Mouse (Mus musculus) heart, embryonic 11.5 days (tissue): ENCODE measurements around the gene Dgke. TPM values are rescaled to one million over a fixed set of nuclear protein-coding genes. Genes with fewer than 3 reads are reported as not detected.

Source experiments
- ATAC-seq: fragments of 200-750 bp; cut with Nextera tagmentation; replicated peaks from 2 replicates; pipeline ENCODE4 v1.8.0; 2017; ENCODE audit warnings: moderate library complexity; ENCODE audit not compliant: insufficient number of reproducible peaks, low FRiP score, low TSS enrichment
- H3K27ac ChIP-seq: fragments of 300-500 bp; sonication (generic); 2 replicates; pipeline ENCODE4 v1.5.1; 2014; ENCODE audit warnings: mild to moderate bottlenecking, low read depth, low read length
- H3K27me3 ChIP-seq: fragments of 300-500 bp; sonication (generic); 2 replicates; pipeline ENCODE4 v1.6.1; 2014; ENCODE audit warnings: mild to moderate bottlenecking, low read length, mixed read lengths; ENCODE audit not compliant: control insufficient read depth, insufficient read depth
- H3K36me3 ChIP-seq: fragments of 300-500 bp; sonication (generic); 2 replicates; pipeline ENCODE4 v1.6.1; 2014; ENCODE audit warnings: mild to moderate bottlenecking, low read length, moderate library complexity, mixed read lengths; ENCODE audit not compliant: control insufficient read depth, insufficient read depth
- H3K4me1 ChIP-seq: fragments of 300-500 bp; sonication (generic); 2 replicates; pipeline ENCODE4 v1.6.1; 2014; ENCODE audit warnings: low read length; ENCODE audit not compliant: control insufficient read depth, insufficient read depth
- H3K4me2 ChIP-seq: fragments of 300-500 bp; sonication (generic); 2 replicates; pipeline ENCODE4 v1.6.1; 2014; ENCODE audit warnings: mild to moderate bottlenecking, moderate library complexity
- H3K4me3 ChIP-seq: fragments of 300-500 bp; sonication (generic); 2 replicates; pipeline ENCODE4 v1.5.1; 2014; ENCODE audit warnings: low read depth, low read length
- H3K9ac ChIP-seq: fragments of 300-500 bp; sonication (generic); 2 replicates; pipeline ENCODE4 v1.6.1; 2014; ENCODE audit warnings: mild to moderate bottlenecking, low read depth, low read length, moderate library complexity
- H3K9me3 ChIP-seq: fragments of 300-500 bp; sonication (generic); replicated peaks from 2 replicates; pipeline ENCODE4 v1.6.1; 2016; ENCODE audit warnings: low read length; ENCODE audit not compliant: control insufficient read depth
- WGBS: fragments of 180-500 bp; shearing (Covaris S2); extraction: QIAGEN DNeasy Blood & Tissue Kit; methylation state at CpG from one replicate; pipeline ENCODE4 v1.1.7; 2014; ENCODE audit not compliant: insufficient replicate concordance; 5-methylcytosine and 5-hydroxymethylcytosine counted together
- polyA plus RNA-seq: library from polyadenylated mRNA; unstranded; fragments of >200 nt; fragmentation: Nextera tagmentation; extraction: Ambion mirVana; gene quantifications from 2 replicates; pipeline ENCODE4 v1.2.1, GENCODE M21; 2014

The Dgke gene
- polyA plus RNA-seq, 1 experiment from 2014 or later, result 4.2 TPM

DNA sequence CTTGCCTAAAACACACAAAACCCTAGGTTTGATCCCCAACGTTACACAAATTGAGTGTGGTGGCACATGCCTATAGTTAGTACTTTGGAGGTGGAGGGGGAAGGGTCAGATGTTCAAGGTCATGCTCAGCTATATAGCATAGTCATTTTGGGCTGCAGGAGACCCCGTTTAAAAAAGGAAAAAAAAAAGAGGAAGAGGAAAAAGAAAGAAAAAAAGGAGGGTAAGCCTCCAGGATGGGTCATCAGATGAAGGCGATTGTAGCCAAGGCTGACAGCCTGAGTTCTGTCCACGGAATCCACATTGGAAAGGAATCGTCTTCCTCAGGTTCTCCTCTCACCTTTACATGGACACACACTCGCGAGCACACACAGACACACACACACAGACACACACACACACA is 72.2 kb downstream of the Dgke start:
- H3K4me1 ChIP-seq, result peaks cover 4% of the 10 kb centered on the region; the same call in 1 of the 2 replicates
- no peak for ATAC-seq
- no peaks in the 10 kb centered on the region for H3K36me3 ChIP-seq

DNA sequence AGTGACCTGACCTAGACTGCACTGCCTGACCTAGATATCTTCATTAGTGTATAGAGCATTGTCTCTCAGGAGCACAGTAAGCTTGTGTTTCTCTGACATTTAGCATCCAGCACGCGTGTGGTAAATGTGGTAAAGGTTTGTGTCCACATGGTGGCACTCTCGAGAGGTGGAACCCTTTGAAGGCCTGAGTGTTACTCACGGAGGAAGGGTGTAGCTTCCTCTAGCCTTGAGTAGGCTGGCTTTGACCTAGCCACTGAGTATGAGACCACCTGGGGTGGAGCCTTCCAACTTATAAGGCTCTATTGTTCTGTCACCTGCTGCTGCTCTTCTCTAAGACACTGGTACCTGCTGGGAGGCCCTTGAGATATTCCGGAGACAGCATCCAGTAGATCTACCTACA is 73.0 kb downstream of the Dgke start:
- Histone ChIP-seq H3K4me2 (no peak overlapping the region), H3K27ac (no peak overlapping the region), H3K27me3 (no peaks in the 10 kb centered on the region), H3K4me3 (no peak overlapping the region), H3K9ac (no peak overlapping the region), H3K4me1 (peaks cover 4% of the 10 kb centered on the region; the same call in 1 of the 2 replicates), H3K36me3 (no peaks in the 10 kb centered on the region), H3K9me3 (no peaks in the 10 kb centered on the region)
- 18% methylated on average over 5 of the region's 5 CpGs for WGBS
- no peak for ATAC-seq

More for the DNA sequence above, 72.2 kb downstream of the Dgke start:
- Histone ChIP-seq H3K4me3 (no peak overlapping the region), H3K9me3 (no peaks in the 10 kb centered on the region), H3K4me2 (no peak overlapping the region), H3K9ac (no peak overlapping the region), H3K27ac (no peak overlapping the region), H3K27me3 (no peaks in the 10 kb centered on the region)
- 73% methylated on average over 7 of the region's 7 CpGs for WGBS

GRCm38 (mm10) chr11:88993186-88993585 is 73.5 kb downstream of the Dgke start:
- WGBS, result 39% methylated on average over 7 of the region's 7 CpGs
- Histone ChIP-seq H3K4me1 (peaks cover 4% of the 10 kb centered on the region; the same call in 1 of the 2 replicates), H3K9ac (no peak overlapping the region), H3K27me3 (no peaks in the 10 kb centered on the region), H3K4me2 (no peak overlapping the region), H3K9me3 (no peaks in the 10 kb centered on the region), H3K36me3 (no peaks in the 10 kb centered on the region), H3K27ac (no peak overlapping the region), H3K4me3 (no peak overlapping the region)
- ATAC-seq, result no peak

DNA sequence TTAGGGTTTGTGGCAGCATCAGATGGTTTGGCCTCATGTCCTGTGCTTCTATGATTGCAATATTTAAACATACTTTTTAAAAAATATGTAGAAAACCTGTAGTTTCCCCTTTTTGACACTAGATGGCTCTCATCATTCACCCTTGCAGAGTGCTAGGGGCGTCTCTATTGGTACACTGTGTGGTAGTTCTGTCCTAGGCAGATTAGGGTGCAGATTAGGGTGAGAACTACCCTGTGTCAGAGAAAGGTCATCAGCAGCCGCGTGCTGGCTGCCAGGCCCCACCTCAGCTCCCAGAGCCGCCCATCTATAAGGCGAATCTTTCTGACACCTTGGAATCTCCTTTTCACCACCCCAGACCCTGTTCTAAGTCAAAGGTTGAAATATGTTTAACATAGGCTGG is 77.1 kb downstream of the Dgke start:
- no peak for ATAC-seq
- H3K36me3 ChIP-seq, result no peaks in the 10 kb centered on the region; the same call in 1 of the 2 replicates
- no peak overlapping the region for H3K27ac ChIP-seq
- no peak overlapping the region for H3K4me2 ChIP-seq
- H3K4me1 ChIP-seq, result peaks cover 4% of the 10 kb centered on the region; the same call in 1 of the 2 replicates
- H3K9me3 ChIP-seq, result no peaks in the 10 kb centered on the region
- H3K4me3 ChIP-seq, result no peak overlapping the region
- no peak overlapping the region for H3K9ac ChIP-seq
- no peaks in the 10 kb centered on the region for H3K27me3 ChIP-seq
- WGBS, result 58% methylated on average over 5 of the region's 5 CpGs

GRCm38 (mm10) chr11:88988956-88989355 is 77.7 kb downstream of the Dgke start:
- Histone ChIP-seq H3K27me3 (no peaks in the 10 kb centered on the region), H3K4me2 (no peak overlapping the region), H3K36me3 (no peaks in the 10 kb centered on the region; the same call in 1 of the 2 replicates), H3K9ac (no peak overlapping the region), H3K27ac (no peak overlapping the region), H3K4me3 (no peak overlapping the region), H3K9me3 (no peaks in the 10 kb centered on the region), H3K4me1 (peaks cover 4% of the 10 kb centered on the region; the same call in 1 of the 2 replicates)
- no peak for ATAC-seq
- WGBS, result 76% methylated on average over 5 of the region's 5 CpGs

DNA sequence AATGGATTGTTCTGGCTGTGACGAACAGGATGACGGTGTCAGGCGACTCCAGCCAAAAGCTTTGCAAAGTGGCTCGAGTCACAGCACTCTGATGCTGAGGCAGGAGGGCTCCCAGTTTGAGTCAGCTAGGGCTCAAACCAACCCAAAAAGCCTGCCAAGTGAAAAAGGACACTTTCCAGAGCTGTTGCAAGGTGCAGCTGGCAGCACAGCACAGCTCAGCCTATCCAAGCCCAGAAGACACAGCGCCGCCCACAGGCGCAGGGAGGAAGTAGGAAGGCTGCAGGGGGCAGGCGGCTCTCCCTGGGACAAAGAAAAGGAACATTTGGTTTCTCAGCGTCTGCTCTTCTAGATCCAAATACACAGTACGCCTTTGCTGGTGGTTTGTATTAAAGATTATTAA is 80.0 kb downstream of the Dgke start:
- Histone ChIP-seq H3K4me1 (no peaks in the 10 kb centered on the region), H3K9me3 (no peaks in the 10 kb centered on the region), H3K4me3 (no peak overlapping the region), H3K4me2 (no peak overlapping the region), H3K27ac (no peak overlapping the region), H3K36me3 (no peaks in the 10 kb centered on the region; the same call in 1 of the 2 replicates), H3K9ac (no peak overlapping the region), H3K27me3 (no peaks in the 10 kb centered on the region)
- 82% methylated on average over 10 of the region's 10 CpGs for WGBS
- no peak for ATAC-seq

Other genes starting within 250 kb of the Dgke start
- gene Akap1, start 202.3 kb downstream of the Dgke start, polyA plus RNA-seq, result 24.4 and 24.7 TPM in 2 replicates
- 51.2 and 58.0 TPM in 2 replicates for gene Scpep1, start 111.4 kb downstream of the Dgke start, polyA plus RNA-seq
- gene Elobl, start 99.9 kb downstream of the Dgke start, polyA plus RNA-seq, result not detected in 2 replicates
- gene Coil, start 96.6 kb downstream of the Dgke start, polyA plus RNA-seq, result 8.5 and 9.0 TPM in 2 replicates
- 9.4 and 14.9 TPM in 2 replicates for gene Trim25, start 67.5 kb downstream of the Dgke start, polyA plus RNA-seq
- gene Gm525, start 7.0 kb upstream of the Dgke start, polyA plus RNA-seq, result not detected in 2 replicates
- gene Nog, start 235.5 kb upstream of the Dgke start, polyA plus RNA-seq, result 1.4 and 1.9 TPM in 2 replicates